Mouse (Mus musculus) forebrain, embryonic 13.5 days (tissue): ENCODE data around the gene Hivep3. TPM values are rescaled to one million over a fixed set of nuclear protein-coding genes. Genes with fewer than 3 reads are reported as not detected.

Experiments used
- ATAC-seq: fragments of 200-750 bp; cut with Nextera tagmentation; 2 replicates; pipeline ENCODE4 v1.8.0; 2017
- H3K27ac ChIP-seq: fragments of 300-500 bp; sonication (generic); 2 replicates; pipeline ENCODE4 v1.5.1; 2015; ENCODE audit warnings: inconsistent platforms, mild to moderate bottlenecking, moderate library complexity
- H3K27me3 ChIP-seq: fragments of 300-500 bp; sonication (generic); 2 replicates; pipeline ENCODE4 v1.6.1; 2015; ENCODE audit warnings: mild to moderate bottlenecking, inconsistent platforms
- H3K36me3 ChIP-seq: fragments of 300-500 bp; sonication (generic); 2 replicates; pipeline ENCODE4 v1.6.1; 2015; ENCODE audit warnings: mild to moderate bottlenecking, inconsistent platforms; ENCODE audit not compliant: poor library complexity, severe bottlenecking
- H3K4me1 ChIP-seq: fragments of 300-500 bp; sonication (generic); 2 replicates; pipeline ENCODE4 v1.6.1; 2015; ENCODE audit warnings: inconsistent platforms
- H3K4me2 ChIP-seq: fragments of 300-500 bp; sonication (generic); 2 replicates; pipeline ENCODE4 v1.6.1; 2015; ENCODE audit warnings: inconsistent platforms, mild to moderate bottlenecking, moderate library complexity
- H3K4me3 ChIP-seq: fragments of 300-500 bp; sonication (generic); 2 replicates; pipeline ENCODE4 v1.5.1; 2015; ENCODE audit warnings: mild to moderate bottlenecking, inconsistent platforms
- H3K9ac ChIP-seq: fragments of 300-500 bp; sonication (generic); 2 replicates; pipeline ENCODE4 v1.6.1; 2015; ENCODE audit warnings: mild to moderate bottlenecking, inconsistent platforms
- H3K9me3 ChIP-seq: fragments of 300-500 bp; sonication (generic); replicated peaks from 2 replicates; pipeline ENCODE4 v1.6.1; 2016; ENCODE audit warnings: inconsistent platforms
- WGBS: fragments of 180-500 bp; shearing (Covaris S2); methylation state at CpG from one replicate; pipeline ENCODE4 v1.1.7; 2015; 5-methylcytosine and 5-hydroxymethylcytosine counted together
- polyA plus RNA-seq: library from polyadenylated mRNA; unstranded; fragments of >200 nt; fragmentation: Nextera tagmentation; extraction: Ambion mirVana; gene quantifications from 2 replicates; pipeline ENCODE4 v1.2.1, GENCODE M21; 2015

Hivep3 gene
- polyA plus RNA-seq, 1 experiment from 2014 or later, result 10.5 TPM

DNA sequence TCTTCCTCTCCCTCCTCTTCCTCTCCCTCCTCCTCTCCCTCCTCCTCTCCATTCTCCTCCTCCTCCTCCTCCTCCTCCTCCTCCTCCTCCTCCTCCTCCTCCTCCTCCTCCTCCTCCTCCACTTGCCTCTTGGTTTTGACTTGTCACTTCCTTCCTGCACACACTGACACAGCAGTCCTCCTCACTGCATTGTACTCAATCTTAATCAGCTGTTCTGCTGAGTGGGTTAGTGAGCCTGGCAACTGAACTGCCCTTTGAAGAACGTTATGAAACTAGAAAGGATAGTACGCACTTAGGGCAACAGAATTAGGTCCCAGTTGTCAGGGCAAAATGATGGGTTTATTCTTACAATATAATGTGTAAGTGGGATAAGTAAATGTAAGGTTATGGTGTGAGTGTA, 73.8 kb downstream of the Hivep3 start:
- ATAC-seq, result no peak

DNA sequence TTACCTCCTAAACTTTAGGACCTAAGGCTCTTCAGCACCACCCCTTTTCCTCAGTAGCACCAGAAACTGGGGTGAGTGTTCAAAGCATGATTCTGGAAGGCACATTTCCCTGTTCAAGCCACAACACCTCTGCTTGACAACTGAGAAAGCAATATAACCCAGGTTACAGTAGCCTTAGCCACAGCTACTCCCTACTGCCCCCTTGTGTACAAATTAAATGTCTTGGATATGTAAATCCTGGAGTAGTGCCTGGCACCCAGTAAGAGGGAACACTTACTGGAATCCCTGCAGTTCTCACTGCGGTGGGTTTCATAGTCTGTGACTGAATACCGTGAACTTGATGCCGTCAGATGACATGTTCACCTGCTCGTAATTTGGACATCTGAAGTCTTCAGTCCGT, 75.7 kb downstream of the Hivep3 start:
- 36% methylated on average over 5 of the region's 5 CpGs for WGBS
- no peak overlapping the region for H3K27ac ChIP-seq
- no peaks in the 10 kb centered on the region for H3K36me3 ChIP-seq
- H3K9ac ChIP-seq, result no peak overlapping the region
- no peaks in the 10 kb centered on the region for H3K9me3 ChIP-seq
- H3K27me3 ChIP-seq, result no peaks in the 10 kb centered on the region; the same call in 1 of the 2 replicates
- H3K4me2 ChIP-seq, result no peak overlapping the region
- ATAC-seq, result peak; percentile 27; the same call in 1 of the 2 replicates
- H3K4me1 ChIP-seq, result peaks cover 6% of the 10 kb centered on the region
- no peak overlapping the region for H3K4me3 ChIP-seq

More for the DNA sequence above, 73.8 kb downstream of the Hivep3 start:
- Histone ChIP-seq H3K4me3 (no peak overlapping the region), H3K27ac (no peak overlapping the region), H3K36me3 (no peaks in the 10 kb centered on the region), H3K9me3 (no peaks in the 10 kb centered on the region), H3K4me2 (no peak overlapping the region), H3K4me1 (no peaks in the 10 kb centered on the region), H3K27me3 (no peaks in the 10 kb centered on the region; the same call in 1 of the 2 replicates), H3K9ac (no peak overlapping the region)
- WGBS, result 64% methylated on average over 2 of the region's 2 CpGs

DNA sequence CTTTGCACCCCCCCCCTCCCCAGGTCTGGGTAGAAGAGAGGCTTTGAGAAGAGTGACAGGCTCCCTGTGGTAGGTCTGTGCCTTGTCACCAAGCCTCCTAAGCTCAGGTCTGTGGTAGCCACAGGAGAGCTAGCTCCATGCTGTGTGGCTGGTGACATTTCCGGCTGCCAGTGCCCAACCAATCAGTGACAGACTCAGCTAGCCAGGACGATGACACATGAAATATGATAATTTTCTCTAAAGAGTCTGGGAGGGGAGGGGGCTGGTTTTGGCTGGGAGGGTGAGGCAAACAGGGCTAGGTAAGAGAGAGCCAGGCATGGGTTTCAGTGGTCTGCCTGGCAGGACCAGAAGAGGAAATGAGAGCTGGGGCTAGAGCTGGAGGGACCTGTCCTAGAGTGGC, 79.2 kb downstream of the Hivep3 start:
- peak; percentile 34; the same call in 1 of the 2 replicates for ATAC-seq
- WGBS, result 14% methylated on average over 2 of the region's 2 CpGs
- Histone ChIP-seq H3K36me3 (no peaks in the 10 kb centered on the region), H3K4me1 (peaks cover 37% of the 10 kb centered on the region), H3K9ac (no peak overlapping the region), H3K9me3 (no peaks in the 10 kb centered on the region), H3K27ac (no peak overlapping the region), H3K4me3 (no peak overlapping the region), H3K4me2 (no peak overlapping the region), H3K27me3 (no peaks in the 10 kb centered on the region; the same call in 1 of the 2 replicates)

DNA sequence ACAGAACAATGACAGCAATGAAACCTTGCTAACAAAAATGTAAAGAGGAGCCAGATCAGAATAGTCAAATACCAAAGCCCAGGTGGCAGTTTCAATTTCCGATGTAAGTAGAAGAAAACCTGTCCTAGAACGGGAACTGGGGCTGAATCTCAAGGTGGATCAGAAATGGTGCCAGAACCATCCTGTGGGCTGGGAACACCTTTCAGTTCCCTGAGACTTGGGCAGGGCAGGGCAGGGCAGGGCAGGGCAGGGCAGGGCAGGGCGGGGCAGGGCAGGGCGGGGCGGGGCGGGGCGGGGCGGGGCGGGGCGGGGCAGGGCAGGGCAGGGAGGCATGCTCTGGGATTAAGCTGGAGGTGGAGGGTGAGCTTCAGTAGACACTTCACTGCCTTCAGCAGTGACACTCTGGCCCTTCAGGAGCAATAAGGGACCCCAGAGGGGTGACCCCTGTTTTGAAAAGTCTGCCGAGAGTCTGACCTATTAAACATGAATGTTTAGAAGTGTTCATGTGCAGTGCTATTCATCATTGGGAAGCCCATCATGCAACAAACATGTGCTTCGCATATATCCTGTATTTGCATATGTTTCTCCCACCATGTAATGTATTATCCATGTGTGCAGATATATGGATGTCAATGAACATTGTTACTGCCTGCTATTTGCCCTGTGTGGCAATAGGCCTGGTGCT, 80.1 kb downstream of the Hivep3 start:
- Histone ChIP-seq H3K27ac (peak overlapping the region; percentile 83), H3K9ac (no peak overlapping the region)

DNA sequence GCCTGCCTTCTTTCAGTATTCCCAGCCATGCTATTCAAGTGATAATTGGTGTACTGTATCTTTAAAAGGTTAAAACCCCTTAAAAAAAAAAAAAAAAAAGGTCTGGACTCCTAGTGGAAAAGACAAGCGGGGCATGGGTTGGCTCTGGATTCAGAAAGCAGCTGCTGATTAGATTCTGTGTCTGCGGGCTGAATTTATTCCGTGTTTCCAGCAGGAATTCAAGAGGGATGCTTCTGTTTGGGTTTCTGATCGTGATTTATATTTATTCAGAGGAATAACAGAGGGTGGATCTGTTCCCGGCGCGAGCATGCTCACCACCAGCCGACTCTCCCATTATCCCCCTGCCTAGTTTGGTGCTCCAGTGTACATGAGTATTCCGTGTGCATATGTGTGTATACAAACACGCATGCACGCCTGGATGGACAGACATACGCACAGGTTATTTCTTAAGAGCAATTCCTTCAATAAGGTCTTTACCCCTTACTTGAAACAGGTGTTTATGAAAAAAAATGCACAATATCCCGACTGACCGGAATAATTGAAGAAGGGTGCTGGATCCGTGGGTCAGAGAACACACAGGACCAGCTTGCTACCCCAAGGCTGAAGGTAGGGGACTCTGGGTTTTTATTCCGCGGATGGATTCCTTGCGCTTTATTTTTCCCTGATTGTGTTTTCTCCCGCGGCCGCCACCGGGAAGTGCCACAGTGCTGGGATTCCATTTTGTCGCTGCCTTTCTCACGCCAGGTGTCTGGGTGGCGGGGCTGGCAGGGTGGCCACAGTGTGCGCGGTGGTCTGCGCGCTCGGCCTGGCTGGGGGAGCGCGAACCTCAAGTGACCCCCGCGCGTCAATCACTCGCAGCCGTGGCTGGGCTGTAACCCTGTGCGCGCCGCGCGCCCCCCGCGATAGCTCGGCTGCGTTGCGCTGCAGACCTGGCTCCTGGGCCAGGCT, 80.9 kb downstream of the Hivep3 start:
- 1% methylated on average over 47 of the region's 47 CpGs for WGBS
- Histone ChIP-seq H3K4me3 (peak overlapping the region; percentile 64), H3K9me3 (no peaks in the 10 kb centered on the region), H3K9ac (peak overlapping the region; percentile 89), H3K4me1 (peaks cover 37% of the 10 kb centered on the region), H3K36me3 (no peaks in the 10 kb centered on the region), H3K27me3 (no peaks in the 10 kb centered on the region; the same call in 1 of the 2 replicates), H3K27ac (peak overlapping the region; percentile 83), H3K4me2 (peak overlapping the region; percentile 93)
- peak; percentile 65 for ATAC-seq

More for the DNA sequence above, 80.1 kb downstream of the Hivep3 start:
- WGBS, result 13% methylated on average over 12 of the region's 12 CpGs
- H3K27me3 ChIP-seq, result no peaks in the 10 kb centered on the region; the same call in 1 of the 2 replicates
- H3K4me2 ChIP-seq, result peak overlapping the region; percentile 93
- peak overlapping the region; percentile 64 for H3K4me3 ChIP-seq
- H3K9me3 ChIP-seq, result no peaks in the 10 kb centered on the region
- no peaks in the 10 kb centered on the region for H3K36me3 ChIP-seq
- H3K4me1 ChIP-seq, result peaks cover 37% of the 10 kb centered on the region
- peak; percentile 31 for ATAC-seq

DNA sequence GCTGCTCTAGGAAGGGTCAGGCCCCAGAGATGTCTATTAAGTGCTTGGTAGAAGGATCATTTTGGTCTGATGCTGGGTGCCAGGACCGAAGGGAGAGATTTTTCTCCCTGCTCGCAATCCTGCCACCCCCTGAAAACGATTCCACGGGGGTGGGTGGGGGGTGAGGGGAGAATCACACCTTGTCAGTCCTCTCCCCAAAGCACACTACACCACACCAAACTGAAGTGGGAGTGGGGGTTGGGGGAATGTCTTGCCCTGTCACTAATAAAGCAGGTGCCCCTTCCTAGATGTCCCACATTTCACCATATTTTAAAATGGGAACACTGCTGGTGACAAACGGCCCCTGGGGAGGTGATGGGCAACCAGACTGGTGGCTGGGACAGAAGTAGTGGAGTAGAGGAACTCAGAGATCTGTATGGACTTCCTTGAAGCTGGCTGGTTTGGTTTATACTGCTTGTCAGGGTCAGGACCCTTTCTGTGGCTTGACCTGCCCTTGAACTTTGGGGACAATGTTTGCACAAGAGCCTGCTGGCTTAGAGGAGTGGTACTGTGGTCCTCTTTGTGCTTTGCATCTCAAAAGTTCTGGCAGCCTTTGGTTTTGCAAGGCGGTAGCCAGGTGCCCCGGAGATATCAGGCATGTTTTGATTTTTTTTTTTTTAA, 81.7 kb downstream of the Hivep3 start:
- peak overlapping the region; percentile 64 for H3K4me3 ChIP-seq
- no peaks in the 10 kb centered on the region; the same call in 1 of the 2 replicates for H3K27me3 ChIP-seq
- H3K36me3 ChIP-seq, result no peaks in the 10 kb centered on the region
- WGBS, result 12% methylated on average over 7 of the region's 7 CpGs
- H3K4me2 ChIP-seq, result peak overlapping the region; percentile 93
- peak overlapping the region; percentile 89 for H3K9ac ChIP-seq
- peak; percentile 16; the same call in 1 of the 2 replicates for ATAC-seq
- peak overlapping the region; percentile 83 for H3K27ac ChIP-seq
- H3K4me1 ChIP-seq, result peaks cover 37% of the 10 kb centered on the region
- no peaks in the 10 kb centered on the region for H3K9me3 ChIP-seq

DNA sequence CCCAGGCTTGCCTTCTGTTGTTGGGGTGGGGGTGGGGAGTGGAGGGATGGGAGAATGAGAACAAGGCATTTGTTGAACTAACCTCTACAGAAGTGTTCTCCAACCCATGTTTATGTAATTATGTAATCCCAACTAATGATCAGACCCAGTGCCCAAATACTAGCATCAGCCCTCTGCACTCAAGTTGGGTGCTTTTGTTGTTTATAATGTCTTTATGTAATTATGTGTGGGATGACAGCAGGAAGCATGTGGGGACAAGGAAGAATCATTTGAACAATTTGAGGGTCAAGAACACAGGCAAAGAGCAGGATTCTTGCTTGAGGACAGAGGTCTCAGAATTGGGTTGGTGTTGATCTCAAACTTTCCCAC, 82.2 kb downstream of the Hivep3 start:
- Histone ChIP-seq H3K27ac (no peak overlapping the region), H3K27me3 (no peaks in the 10 kb centered on the region), H3K9me3 (no peaks in the 10 kb centered on the region), H3K4me1 (peaks cover 37% of the 10 kb centered on the region), H3K4me2 (peak overlapping the region; percentile 93), H3K4me3 (peak overlapping the region; percentile 64; the same call in 1 of the 2 replicates), H3K9ac (no peak overlapping the region), H3K36me3 (no peaks in the 10 kb centered on the region)
- ATAC-seq, result no peak

DNA sequence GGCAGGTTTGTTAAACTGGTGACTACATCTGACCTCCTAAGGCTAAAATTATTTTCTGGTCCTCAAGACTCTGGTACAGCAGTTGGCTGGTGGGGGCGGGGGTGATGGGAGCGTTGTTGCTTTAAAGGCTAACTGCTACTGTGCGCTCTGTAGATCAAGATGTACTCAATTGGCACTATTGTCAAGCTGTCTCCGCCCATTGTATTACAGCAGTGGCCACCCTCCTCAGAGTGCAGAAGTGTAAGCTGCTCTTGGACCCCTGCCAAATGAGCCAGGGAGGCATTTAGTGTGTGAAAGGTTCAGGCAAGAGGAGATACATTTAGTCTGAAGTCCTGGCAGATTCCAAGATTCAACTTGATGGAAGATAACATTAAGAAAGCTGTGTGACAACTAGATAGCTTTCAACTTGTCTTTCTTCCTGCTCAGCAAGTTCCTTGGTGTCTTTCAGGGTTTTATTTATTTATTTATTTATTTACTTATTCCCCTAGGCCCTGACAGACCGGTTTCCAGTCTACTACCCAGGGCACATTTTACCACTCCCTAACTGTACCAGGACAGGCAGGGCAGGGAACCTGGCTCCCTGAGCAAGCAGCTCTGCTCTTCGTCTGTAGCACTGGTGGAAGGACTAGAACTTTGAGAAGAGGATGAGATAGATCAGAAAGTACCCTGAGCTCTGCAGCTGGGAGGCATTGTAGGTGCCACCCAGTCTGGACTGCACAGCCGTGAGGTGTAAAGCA, 83.2 kb downstream of the Hivep3 start:
- Histone ChIP-seq H3K9me3 (no peaks in the 10 kb centered on the region), H3K9ac (no peak overlapping the region), H3K27ac (peak overlapping the region; percentile 21; the same call in 1 of the 2 replicates), H3K4me3 (no peak overlapping the region), H3K27me3 (no peaks in the 10 kb centered on the region), H3K4me1 (peaks cover 37% of the 10 kb centered on the region), H3K4me2 (peak overlapping the region; percentile 93), H3K36me3 (no peaks in the 10 kb centered on the region)
- ATAC-seq, result peak; percentile 63; the same call in 1 of the 2 replicates
- WGBS, result 20% methylated on average over 7 of the region's 7 CpGs

DNA sequence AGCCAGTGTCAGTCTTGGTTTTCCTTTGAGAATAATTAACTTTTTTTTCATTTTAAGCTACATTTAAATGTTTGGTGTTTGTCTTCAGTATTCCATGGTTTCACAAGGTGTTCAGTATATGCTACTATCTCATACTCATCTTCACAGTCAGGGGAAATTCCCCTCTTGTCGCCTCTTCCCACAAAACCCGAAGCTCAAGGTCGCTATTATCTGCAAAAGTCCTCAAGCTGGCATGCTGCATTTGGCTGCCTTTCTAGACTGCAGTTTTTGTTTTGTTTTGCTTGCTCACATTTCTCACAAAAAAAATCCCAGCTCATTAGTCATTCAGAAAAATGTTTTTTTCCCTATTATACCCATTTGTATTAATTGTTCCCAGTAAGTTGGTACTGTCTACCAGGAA, 92.4 kb downstream of the Hivep3 start:
- H3K9me3 ChIP-seq, result no peaks in the 10 kb centered on the region
- no peak overlapping the region for H3K4me3 ChIP-seq
- H3K27me3 ChIP-seq, result no peaks in the 10 kb centered on the region
- ATAC-seq, result no peak
- H3K4me1 ChIP-seq, result no peaks in the 10 kb centered on the region
- no peaks in the 10 kb centered on the region for H3K36me3 ChIP-seq
- 83% methylated on average over 3 of the region's 3 CpGs for WGBS
- H3K4me2 ChIP-seq, result no peak overlapping the region
- no peak overlapping the region for H3K9ac ChIP-seq
- no peak overlapping the region for H3K27ac ChIP-seq

DNA sequence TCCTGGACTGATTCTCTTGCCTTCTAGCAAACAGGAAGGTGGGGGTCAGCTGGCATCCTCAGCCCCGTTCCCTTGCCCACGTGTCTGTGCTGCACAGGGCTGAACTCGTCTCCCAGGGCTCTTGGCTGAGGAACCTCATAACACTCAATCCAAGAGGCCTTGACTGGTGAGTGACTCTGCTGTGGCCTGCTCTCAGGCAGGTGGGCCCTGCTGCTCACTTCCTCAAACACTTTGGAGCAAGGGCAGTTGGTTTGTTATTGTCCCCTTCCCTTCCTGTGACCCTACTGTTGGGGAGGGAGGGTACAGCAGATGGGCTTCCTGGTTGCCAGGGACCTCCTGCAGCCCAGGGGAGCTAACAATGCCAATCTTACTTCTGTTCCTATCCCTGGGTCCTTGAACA, 94.8 kb downstream of the Hivep3 start:
- Histone ChIP-seq H3K9ac (no peak overlapping the region), H3K4me2 (no peak overlapping the region), H3K36me3 (no peaks in the 10 kb centered on the region), H3K4me3 (no peak overlapping the region), H3K27me3 (no peaks in the 10 kb centered on the region), H3K4me1 (no peaks in the 10 kb centered on the region), H3K27ac (no peak overlapping the region), H3K9me3 (no peaks in the 10 kb centered on the region)
- 84% methylated on average over 3 of the region's 3 CpGs for WGBS
- no peak for ATAC-seq

DNA sequence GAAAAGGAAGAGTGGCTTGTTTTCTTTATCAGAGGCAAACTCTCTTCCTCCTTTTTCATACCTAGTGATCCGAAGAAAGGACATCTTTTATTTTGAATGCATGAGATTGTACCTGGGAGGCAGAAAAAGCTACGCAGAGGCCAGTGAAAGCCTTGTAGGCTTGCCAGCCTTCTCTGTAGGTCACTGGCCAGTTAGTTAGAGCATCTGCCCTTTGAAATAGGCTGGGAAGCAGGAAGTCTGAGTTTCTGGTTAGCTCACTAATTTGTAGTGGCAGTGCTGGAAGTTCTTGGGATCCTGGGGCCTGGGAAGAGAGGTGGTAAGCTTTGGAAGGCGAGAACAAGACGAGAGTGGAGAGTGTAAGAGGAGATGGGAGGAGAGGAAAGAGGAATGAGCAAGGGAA, 95.4 kb downstream of the Hivep3 start:
- no peak overlapping the region for H3K4me3 ChIP-seq
- no peaks in the 10 kb centered on the region for H3K4me1 ChIP-seq
- no peak overlapping the region for H3K4me2 ChIP-seq
- H3K9ac ChIP-seq, result no peak overlapping the region
- H3K27ac ChIP-seq, result no peak overlapping the region
- no peak for ATAC-seq
- H3K27me3 ChIP-seq, result no peaks in the 10 kb centered on the region
- H3K36me3 ChIP-seq, result no peaks in the 10 kb centered on the region
- H3K9me3 ChIP-seq, result no peaks in the 10 kb centered on the region
- WGBS, result 75% methylated on average over 4 of the region's 4 CpGs
